Mouse (Mus musculus) midbrain, embryonic 16.5 days (tissue): ENCODE data around the gene 2210016F16Rik. TPM values are rescaled to one million over a fixed set of nuclear protein-coding genes. Genes with fewer than 3 reads are reported as not detected.
"Not testable (repeated sequence)": the region's sequence is repeated elsewhere in the genome, so short reads cannot be mapped to it uniquely, and the experiment has no call there.

Source experiments
- ATAC-seq: fragments of 200-750 bp; cut with Nextera tagmentation; 2 replicates; pipeline ENCODE4 v1.8.0; 2017; ENCODE audit warnings: moderate TSS enrichment
- H3K27ac ChIP-seq: fragments of 300-500 bp; sonication (generic); 2 replicates; pipeline ENCODE4 v1.5.1; 2014; ENCODE audit warnings: mild to moderate bottlenecking, low read length, mixed read lengths
- H3K27me3 ChIP-seq: fragments of 300-500 bp; sonication (generic); 2 replicates; pipeline ENCODE4 v1.6.1; 2014; ENCODE audit warnings: low read depth, low read length, mixed read lengths; ENCODE audit not compliant: control insufficient read depth, insufficient read depth
- H3K36me3 ChIP-seq: fragments of 300-500 bp; sonication (generic); 2 replicates; pipeline ENCODE4 v1.6.1; 2014; ENCODE audit warnings: mild to moderate bottlenecking, low read length, moderate library complexity, mixed read lengths; ENCODE audit not compliant: control insufficient read depth, insufficient read depth
- H3K4me1 ChIP-seq: fragments of 300-500 bp; sonication (generic); 2 replicates; pipeline ENCODE4 v1.6.1; 2014; ENCODE audit warnings: mild to moderate bottlenecking, low read length, mixed read lengths; ENCODE audit not compliant: control insufficient read depth, insufficient read depth
- H3K4me2 ChIP-seq: fragments of 300-500 bp; sonication (generic); 2 replicates; pipeline ENCODE4 v1.6.1; 2014; ENCODE audit warnings: mild to moderate bottlenecking, low read length, mixed read lengths
- H3K4me3 ChIP-seq: fragments of 300-500 bp; sonication (generic); 2 replicates; pipeline ENCODE4 v1.5.1; 2014; ENCODE audit warnings: low read depth, mild to moderate bottlenecking, low read length, moderate library complexity, mixed read lengths
- H3K9ac ChIP-seq: fragments of 300-500 bp; sonication (generic); 2 replicates; pipeline ENCODE4 v1.6.1; 2014; ENCODE audit warnings: low read depth, low read length, mixed read lengths
- H3K9me3 ChIP-seq: fragments of 300-500 bp; sonication (generic); replicated peaks from 2 replicates; pipeline ENCODE4 v1.6.1; 2014; ENCODE audit warnings: mild to moderate bottlenecking, low read length, mixed read lengths; ENCODE audit not compliant: control insufficient read depth, poor library complexity, severe bottlenecking
- WGBS: fragments of 180-500 bp; shearing (Covaris S2); extraction: QIAGEN DNeasy Blood & Tissue Kit; methylation state at CpG from one replicate; pipeline ENCODE4 v1.1.7; 2014; 5-methylcytosine and 5-hydroxymethylcytosine counted together
- polyA plus RNA-seq: library from polyadenylated mRNA; unstranded; fragments of >200 nt; fragmentation: Nextera tagmentation; extraction: Ambion mirVana; gene quantifications from 2 replicates; pipeline ENCODE4 v1.2.1, GENCODE M21; 2015

2210016F16Rik gene
- polyA plus RNA-seq, 1 experiment from 2014 or later = 19.2 TPM

DNA sequence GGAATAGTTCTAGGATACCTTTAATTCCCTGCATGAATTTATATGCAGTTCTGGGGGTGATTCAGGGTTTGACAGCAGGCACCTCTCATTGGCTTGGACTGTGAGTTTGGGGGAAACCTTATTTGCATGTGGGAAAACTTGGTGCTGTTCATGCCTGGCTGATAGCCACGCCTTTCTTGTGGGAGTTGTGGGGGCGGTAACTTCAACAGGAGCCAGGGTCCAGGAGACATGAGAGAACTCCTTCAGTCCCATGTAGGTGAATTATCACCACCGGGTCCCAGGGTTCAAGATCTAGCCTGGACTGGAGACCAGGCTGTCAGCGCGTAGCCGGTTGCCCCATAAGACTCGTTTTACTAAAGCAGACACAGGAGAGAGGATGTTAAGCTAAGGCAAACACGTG, 19.8 kb downstream of the 2210016F16Rik start:
- 87% methylated on average over 8 of the region's 8 CpGs for WGBS
- not testable (repeated sequence) for H3K4me3 ChIP-seq, H3K27me3 ChIP-seq

DNA sequence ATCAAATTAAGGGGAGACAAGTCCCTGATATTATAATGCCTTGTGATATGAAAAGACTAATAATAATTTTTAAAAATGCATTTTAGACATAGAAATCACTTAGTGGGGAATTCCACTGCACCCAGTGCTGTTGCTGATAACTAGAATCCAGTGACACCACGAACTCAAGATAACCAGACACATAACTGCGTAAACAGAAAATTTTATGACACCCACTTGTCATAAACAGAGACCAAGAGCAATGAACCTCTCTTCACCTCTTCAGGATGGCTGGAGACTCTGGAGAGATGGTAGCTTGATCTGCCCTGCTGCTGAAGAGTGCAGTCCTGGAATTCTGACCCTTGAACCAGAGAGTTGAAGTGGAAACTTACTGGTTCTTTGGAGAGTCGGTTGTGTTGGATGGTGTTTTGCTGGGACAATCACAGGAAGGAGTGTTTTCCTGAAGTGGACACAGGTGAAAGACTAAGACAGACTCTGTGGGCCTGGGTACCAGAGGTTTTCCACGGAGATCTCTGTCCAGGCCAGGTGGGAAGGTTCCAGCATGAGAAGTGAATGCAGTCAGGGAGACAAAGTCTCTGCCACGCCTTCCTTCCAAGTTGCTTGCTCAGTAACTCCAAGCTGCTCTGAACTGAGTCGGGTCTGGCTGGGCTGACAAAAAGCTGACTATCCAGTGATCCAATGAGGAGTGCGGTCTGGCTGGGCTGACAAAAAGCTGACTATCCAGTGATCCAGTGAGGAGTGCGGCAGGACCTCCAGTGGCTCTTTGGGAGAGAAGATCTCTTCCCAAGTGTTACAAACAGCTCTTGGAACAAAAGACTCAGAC, 20.5 kb downstream of the 2210016F16Rik start:
- Histone ChIP-seq H3K9ac (no peak overlapping the region), H3K36me3 (no peaks in the 10 kb centered on the region), H3K27me3 (no peaks in the 10 kb centered on the region), H3K4me2 (no peak overlapping the region), H3K9me3 (no peaks in the 10 kb centered on the region), H3K4me1 (no peaks in the 10 kb centered on the region), H3K4me3 (no peak overlapping the region), H3K27ac (no peak overlapping the region)
- no peak for ATAC-seq
- WGBS = 86% methylated on average over 8 of the region's 8 CpGs

More for the DNA sequence above, 19.8 kb downstream of the 2210016F16Rik start:
- not testable (repeated sequence) for H3K27ac ChIP-seq, H3K36me3 ChIP-seq, H3K4me1 ChIP-seq, H3K9ac ChIP-seq, ATAC-seq, H3K9me3 ChIP-seq, H3K4me2 ChIP-seq

DNA sequence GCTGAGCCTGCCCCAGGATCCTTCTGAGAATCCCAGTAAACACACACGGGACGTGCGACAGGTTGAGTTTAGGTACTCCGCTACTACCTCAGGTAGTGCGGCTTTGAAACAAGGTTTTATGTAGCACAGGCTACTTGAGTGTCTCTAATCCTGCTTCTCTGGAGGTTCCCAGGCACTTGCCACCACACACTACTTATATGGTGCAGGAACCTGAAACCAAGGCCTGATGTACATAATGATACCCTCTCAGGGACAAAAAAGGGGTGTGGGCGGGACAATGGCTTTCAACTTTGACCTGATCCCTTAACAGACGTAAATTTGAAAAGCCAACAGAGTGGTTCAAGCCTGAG, 25.7 kb downstream of the 2210016F16Rik start:
- no peak overlapping the region; the same call in 1 of the 2 replicates for H3K9ac ChIP-seq
- 2% methylated on average over 7 of the region's 7 CpGs for WGBS
- H3K4me3 ChIP-seq = peak overlapping the region; percentile 66
- H3K36me3 ChIP-seq = no peaks in the 10 kb centered on the region
- H3K9me3 ChIP-seq = no peaks in the 10 kb centered on the region
- peak overlapping the region; percentile 76 for H3K4me2 ChIP-seq
- peak; percentile 84; the same call in 1 of the 2 replicates for ATAC-seq
- H3K27me3 ChIP-seq = no peaks in the 10 kb centered on the region
- H3K4me1 ChIP-seq = 0 out of 2 replicates have a peak, but pooled peaks cover 2% of the 10 kb centered on the region
- no peak overlapping the region for H3K27ac ChIP-seq

DNA sequence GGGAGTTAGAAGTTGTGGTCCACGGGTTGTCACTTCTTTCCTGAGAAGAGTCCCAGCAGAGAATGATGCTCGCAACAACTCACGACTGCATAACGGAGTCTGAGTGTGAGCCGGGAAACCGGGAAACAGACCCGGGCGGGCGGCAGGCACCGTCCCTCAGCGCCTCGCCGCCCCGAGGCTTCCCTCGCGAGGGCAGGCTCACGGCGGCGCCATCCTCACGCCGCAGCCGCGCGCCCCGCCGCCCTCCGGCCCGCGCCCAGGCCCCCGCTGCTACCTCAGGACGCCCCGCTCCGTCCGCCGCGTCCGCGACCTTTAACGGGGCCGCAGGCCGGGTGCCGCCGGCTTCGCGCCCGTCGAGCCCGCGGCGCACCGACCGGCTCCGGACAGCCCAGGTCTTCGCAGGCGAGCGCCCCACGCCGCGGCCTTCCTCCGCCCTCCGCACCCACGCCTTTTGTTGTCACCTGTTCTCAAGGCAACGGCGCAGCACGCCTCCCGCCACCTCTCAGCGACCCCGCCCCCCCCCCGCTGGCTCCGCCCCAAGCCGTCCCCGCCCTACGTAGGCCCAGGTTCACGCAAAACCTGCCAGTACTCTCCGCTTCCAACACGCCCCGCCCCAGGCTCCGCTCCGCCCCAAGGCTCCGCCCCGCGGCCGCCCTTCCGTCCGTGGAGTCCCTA, 26.3 kb downstream of the 2210016F16Rik start, which contains the start of gene Kif27:
TSS of gene Kif27 (minus strand) at position 494 of the 675 bp plus-strand sequence.
- H3K9ac ChIP-seq = peak within 1 kb of the TSS; percentile 70
- H3K4me3 ChIP-seq = peak within 1 kb of the TSS; percentile 66
- WGBS = under 1% methylated on average over 60 of the region's 85 CpGs
- H3K36me3 ChIP-seq = no peaks in the 10 kb centered on the region
- H3K4me2 ChIP-seq = peak within 1 kb of the TSS; percentile 76
- 0 out of 2 replicates have a peak, but pooled peaks cover 2% of the 10 kb centered on the region for H3K4me1 ChIP-seq
- H3K27me3 ChIP-seq = no peaks in the 10 kb centered on the region
- H3K9me3 ChIP-seq = no peaks in the 10 kb centered on the region
- peak; percentile 97 for ATAC-seq
- no peak within 1 kb of the TSS for H3K27ac ChIP-seq

DNA sequence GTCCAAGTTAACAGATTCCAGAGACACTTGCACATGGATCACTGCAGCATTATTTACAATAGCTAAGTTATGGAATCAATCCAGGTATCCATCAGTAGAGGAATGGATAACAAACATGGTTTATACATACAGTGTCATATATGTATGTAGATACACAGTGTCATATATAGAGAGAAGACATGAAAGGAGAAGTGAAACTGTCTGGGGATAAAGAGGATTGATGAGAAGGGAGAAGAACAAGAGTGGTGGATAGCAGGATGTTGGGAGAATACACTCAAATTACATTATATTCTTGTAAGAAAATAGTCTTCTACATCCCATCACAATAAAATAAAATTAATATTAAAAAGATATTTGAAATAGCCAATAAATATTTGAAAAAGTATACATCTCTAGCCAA, 32.0 kb downstream of the 2210016F16Rik start:
- Histone ChIP-seq H3K4me3 (no peak overlapping the region), H3K4me1 (0 out of 2 replicates have a peak, but pooled peaks cover under 1% of the 10 kb centered on the region), H3K36me3 (no peaks in the 10 kb centered on the region), H3K9me3 (no peaks in the 10 kb centered on the region), H3K27ac (no peak overlapping the region), H3K27me3 (no peaks in the 10 kb centered on the region), H3K9ac (no peak overlapping the region), H3K4me2 (no peak overlapping the region)
- ATAC-seq = no peak

DNA sequence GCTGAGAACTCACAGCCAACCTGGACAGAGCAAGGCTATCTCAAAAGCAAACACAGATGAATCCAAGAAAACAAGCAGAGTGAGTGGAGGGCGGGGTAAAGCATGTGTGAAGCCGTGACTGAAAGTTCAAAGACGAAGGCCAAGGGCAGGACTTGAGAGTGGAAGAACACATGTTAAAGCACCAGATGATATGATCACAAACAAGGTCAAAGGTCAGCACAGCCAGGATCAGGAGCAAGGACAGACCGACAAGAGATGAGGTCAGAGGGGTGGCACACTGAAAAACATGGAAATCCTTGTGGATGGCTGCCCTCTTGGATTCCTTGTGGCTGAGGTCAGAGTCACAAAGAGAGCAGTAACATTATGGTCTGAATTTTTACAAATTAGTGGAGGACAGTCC, 34.4 kb downstream of the 2210016F16Rik start:
- no peak overlapping the region for H3K27ac ChIP-seq
- no peak for ATAC-seq
- H3K9me3 ChIP-seq = no peaks in the 10 kb centered on the region
- H3K36me3 ChIP-seq = no peaks in the 10 kb centered on the region
- no peaks in the 10 kb centered on the region for H3K27me3 ChIP-seq
- no peak overlapping the region for H3K4me3 ChIP-seq
- no peak overlapping the region for H3K4me2 ChIP-seq
- no peaks in the 10 kb centered on the region for H3K4me1 ChIP-seq
- 72% methylated on average over 4 of the region's 4 CpGs for WGBS
- H3K9ac ChIP-seq = no peak overlapping the region

DNA sequence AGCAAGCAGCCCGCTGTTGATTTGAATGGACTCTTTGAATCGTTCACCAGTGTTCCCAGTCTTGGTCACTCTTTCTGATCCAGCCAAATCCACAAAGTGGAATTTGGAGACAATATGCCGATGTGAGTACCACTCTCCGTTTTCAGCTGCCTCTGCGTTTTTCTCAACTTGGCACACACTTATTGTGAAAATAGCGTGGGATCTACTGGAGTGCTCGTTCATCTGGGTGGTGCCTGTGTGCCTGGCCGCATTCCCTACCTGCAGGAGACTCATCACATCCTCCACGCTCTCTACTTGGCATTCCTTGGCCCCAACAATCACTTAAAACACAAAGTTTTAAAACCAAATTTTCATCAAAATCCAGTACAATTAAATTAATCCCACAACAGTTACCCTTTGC, 40.5 kb downstream of the 2210016F16Rik start:
- no peaks in the 10 kb centered on the region for H3K27me3 ChIP-seq
- no peaks in the 10 kb centered on the region for H3K36me3 ChIP-seq
- H3K4me3 ChIP-seq = no peak overlapping the region
- H3K4me2 ChIP-seq = no peak overlapping the region
- H3K9ac ChIP-seq = no peak overlapping the region
- no peak overlapping the region for H3K27ac ChIP-seq
- WGBS = 80% methylated on average over 9 of the region's 9 CpGs
- no peak for ATAC-seq
- H3K4me1 ChIP-seq = no peaks in the 10 kb centered on the region
- H3K9me3 ChIP-seq = no peaks in the 10 kb centered on the region

DNA sequence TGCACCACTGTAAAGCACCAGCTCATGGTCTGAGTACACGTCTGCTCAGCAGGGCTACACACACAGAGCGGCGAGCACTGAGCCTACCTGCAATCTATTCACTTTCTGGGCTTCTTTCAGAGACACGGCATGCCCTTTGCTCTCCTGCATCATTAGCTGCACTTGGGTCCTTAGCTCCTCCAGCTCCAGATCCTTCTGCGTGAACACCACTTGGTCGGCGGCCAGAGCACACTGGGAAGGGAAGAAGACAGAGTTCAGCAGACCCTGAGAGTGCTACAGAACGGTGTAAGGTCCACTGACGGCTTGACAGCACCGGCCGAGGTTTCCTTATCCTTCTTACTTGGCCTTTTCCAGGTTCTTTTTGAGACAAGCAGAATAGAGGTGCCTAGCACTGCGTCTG, 47.6 kb downstream of the 2210016F16Rik start:
- Histone ChIP-seq H3K27ac (no peak overlapping the region), H3K4me2 (no peak overlapping the region), H3K4me1 (no peaks in the 10 kb centered on the region), H3K9ac (no peak overlapping the region), H3K9me3 (no peaks in the 10 kb centered on the region), H3K4me3 (no peak overlapping the region), H3K27me3 (no peaks in the 10 kb centered on the region), H3K36me3 (no peaks in the 10 kb centered on the region)
- WGBS = 83% methylated on average over 12 of the region's 12 CpGs
- ATAC-seq = no peak

DNA sequence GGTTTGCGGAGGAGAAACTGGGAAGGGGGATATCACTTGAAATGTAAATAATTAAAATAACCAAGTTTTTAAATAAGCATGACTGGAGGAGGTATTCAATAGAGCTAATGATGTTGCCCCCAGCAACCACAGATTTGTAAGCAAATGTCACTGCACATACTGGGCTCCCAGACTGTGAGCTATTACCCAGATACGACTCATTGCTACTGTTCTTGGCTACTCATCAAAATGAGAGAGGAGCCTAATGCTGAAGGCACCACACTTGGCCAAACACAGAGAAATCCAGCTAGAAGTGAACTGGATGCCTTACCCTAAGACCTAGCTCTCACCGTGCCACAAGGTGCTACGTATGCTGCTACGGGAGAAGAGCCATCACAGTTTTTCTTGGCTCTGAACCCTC, 50.9 kb downstream of the 2210016F16Rik start:
- H3K4me2 ChIP-seq = no peak overlapping the region
- no peak overlapping the region for H3K27ac ChIP-seq
- no peaks in the 10 kb centered on the region for H3K27me3 ChIP-seq
- H3K4me1 ChIP-seq = no peaks in the 10 kb centered on the region
- no peak overlapping the region for H3K4me3 ChIP-seq
- no peaks in the 10 kb centered on the region for H3K36me3 ChIP-seq
- WGBS = 89% methylated on average over 5 of the region's 5 CpGs
- H3K9ac ChIP-seq = no peak overlapping the region
- no peak for ATAC-seq
- H3K9me3 ChIP-seq = no peaks in the 10 kb centered on the region
